Mouse (Mus musculus) kidney, embryonic 14.5 days (tissue): ENCODE data around the gene Nfkb1. TPM values are rescaled to one million over a fixed set of nuclear protein-coding genes. Genes with fewer than 3 reads are reported as not detected.

ENCODE experiments used
- ATAC-seq: fragments of 200-750 bp; cut with Nextera tagmentation; 2 replicates; pipeline ENCODE4 v1.8.0; 2017; ENCODE audit warnings: moderate number of reproducible peaks, mild to moderate bottlenecking, moderate TSS enrichment, moderate library complexity; ENCODE audit not compliant: low FRiP score, low TSS enrichment
- H3K27ac ChIP-seq: fragments of 300-500 bp; sonication (generic); 2 replicates; pipeline ENCODE4 v1.5.1; 2014; ENCODE audit warnings: low read depth, mild to moderate bottlenecking, low read length, moderate library complexity, mixed read lengths
- H3K27me3 ChIP-seq: fragments of 300-500 bp; sonication (generic); 2 replicates; pipeline ENCODE4 v1.6.1; 2014; ENCODE audit warnings: mild to moderate bottlenecking, low read length; ENCODE audit not compliant: control insufficient read depth, insufficient read depth
- H3K36me3 ChIP-seq: fragments of 300-500 bp; sonication (generic); 2 replicates; pipeline ENCODE4 v1.6.1; 2014; ENCODE audit warnings: low read length, mixed read lengths; ENCODE audit not compliant: control insufficient read depth, insufficient read depth
- H3K4me1 ChIP-seq: fragments of 300-500 bp; sonication (generic); 2 replicates; pipeline ENCODE4 v1.6.1; 2014; ENCODE audit warnings: low read length, mixed read lengths; ENCODE audit not compliant: control insufficient read depth, insufficient read depth
- H3K4me2 ChIP-seq: fragments of 300-500 bp; sonication (generic); replicated peaks from 2 replicates; pipeline ENCODE4 v1.6.1; 2014; ENCODE audit warnings: low read depth, mild to moderate bottlenecking, low read length
- H3K4me3 ChIP-seq: fragments of 300-500 bp; sonication (generic); 2 replicates; pipeline ENCODE4 v1.5.1; 2014; ENCODE audit warnings: mild to moderate bottlenecking, low read length
- H3K9ac ChIP-seq: fragments of 300-500 bp; sonication (generic); 2 replicates; pipeline ENCODE4 v1.6.1; 2014; ENCODE audit warnings: low read depth, mild to moderate bottlenecking, low read length, moderate library complexity
- H3K9me3 ChIP-seq: fragments of 300-500 bp; sonication (generic); 2 replicates; pipeline ENCODE4 v1.6.1; 2016; ENCODE audit warnings: low read length; ENCODE audit not compliant: control insufficient read depth
- WGBS: fragments of 180-500 bp; shearing (Covaris S2); extraction: QIAGEN DNeasy Blood & Tissue Kit; methylation state at CpG from one replicate; pipeline ENCODE4 v1.1.7; 2014; 5-methylcytosine and 5-hydroxymethylcytosine counted together
- polyA plus RNA-seq: library from polyadenylated mRNA; unstranded; fragments of >200 nt; fragmentation: Nextera tagmentation; extraction: Ambion mirVana; gene quantifications from 2 replicates; pipeline ENCODE4 v1.2.1, GENCODE M21; 2014

Nfkb1 gene
- polyA plus RNA-seq, 1 experiment from 2014 or later = 25.1 TPM

DNA sequence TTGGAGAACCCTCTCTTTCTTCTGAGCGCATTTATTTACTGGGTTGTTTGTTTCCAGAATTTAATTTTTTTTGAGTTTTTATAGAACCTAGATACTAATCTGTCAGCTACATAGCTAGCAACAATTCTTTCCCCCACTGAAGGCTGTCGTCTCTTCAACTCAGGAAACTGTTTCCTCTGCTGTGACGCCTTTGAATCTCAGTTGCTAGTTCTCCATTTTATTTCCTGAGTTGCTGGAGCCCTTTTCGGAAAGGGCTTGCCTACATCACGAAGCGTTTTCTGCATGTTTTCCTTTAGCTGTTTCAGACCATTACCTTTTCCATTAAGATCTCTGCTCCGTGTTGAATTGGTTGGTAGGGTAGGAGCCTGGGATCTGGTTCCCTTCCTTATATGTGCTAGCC, 74.6 kb downstream of the Nfkb1 start:
- Histone ChIP-seq H3K4me1 (no peaks in the 10 kb centered on the region), H3K27ac (no peak overlapping the region), H3K4me3 (no peak overlapping the region), H3K36me3 (peaks cover 40% of the 10 kb centered on the region), H3K4me2 (no peak overlapping the region), H3K9me3 (no peaks in the 10 kb centered on the region), H3K27me3 (no peaks in the 10 kb centered on the region), H3K9ac (no peak overlapping the region)
- 84% methylated on average over 7 of the region's 7 CpGs for WGBS
- ATAC-seq = no peak

- no peak for ATAC-seq
Measured at GRCm38 (mm10) chr3:135614376-135614775, 77.0 kb downstream of the Nfkb1 start.

GRCm38 (mm10) chr3:135610221-135610620, 81.1 kb downstream of the Nfkb1 start:
- Histone ChIP-seq H3K9ac (no peak overlapping the region), H3K27me3 (no peaks in the 10 kb centered on the region), H3K4me2 (no peak overlapping the region), H3K36me3 (peaks cover 55% of the 10 kb centered on the region), H3K27ac (no peak overlapping the region), H3K9me3 (no peaks in the 10 kb centered on the region), H3K4me1 (no peaks in the 10 kb centered on the region), H3K4me3 (no peak overlapping the region)
- no peak for ATAC-seq
- 76% methylated on average over 3 of the region's 3 CpGs for WGBS

More at GRCm38 (mm10) chr3:135614376-135614775, 77.0 kb downstream of the Nfkb1 start:
- 84% methylated on average over 3 of the region's 3 CpGs for WGBS
- Histone ChIP-seq H3K27ac (no peak overlapping the region), H3K9ac (no peak overlapping the region), H3K27me3 (no peaks in the 10 kb centered on the region), H3K9me3 (no peaks in the 10 kb centered on the region), H3K4me2 (no peak overlapping the region), H3K4me1 (no peaks in the 10 kb centered on the region), H3K36me3 (peaks cover 55% of the 10 kb centered on the region), H3K4me3 (no peak overlapping the region)

DNA sequence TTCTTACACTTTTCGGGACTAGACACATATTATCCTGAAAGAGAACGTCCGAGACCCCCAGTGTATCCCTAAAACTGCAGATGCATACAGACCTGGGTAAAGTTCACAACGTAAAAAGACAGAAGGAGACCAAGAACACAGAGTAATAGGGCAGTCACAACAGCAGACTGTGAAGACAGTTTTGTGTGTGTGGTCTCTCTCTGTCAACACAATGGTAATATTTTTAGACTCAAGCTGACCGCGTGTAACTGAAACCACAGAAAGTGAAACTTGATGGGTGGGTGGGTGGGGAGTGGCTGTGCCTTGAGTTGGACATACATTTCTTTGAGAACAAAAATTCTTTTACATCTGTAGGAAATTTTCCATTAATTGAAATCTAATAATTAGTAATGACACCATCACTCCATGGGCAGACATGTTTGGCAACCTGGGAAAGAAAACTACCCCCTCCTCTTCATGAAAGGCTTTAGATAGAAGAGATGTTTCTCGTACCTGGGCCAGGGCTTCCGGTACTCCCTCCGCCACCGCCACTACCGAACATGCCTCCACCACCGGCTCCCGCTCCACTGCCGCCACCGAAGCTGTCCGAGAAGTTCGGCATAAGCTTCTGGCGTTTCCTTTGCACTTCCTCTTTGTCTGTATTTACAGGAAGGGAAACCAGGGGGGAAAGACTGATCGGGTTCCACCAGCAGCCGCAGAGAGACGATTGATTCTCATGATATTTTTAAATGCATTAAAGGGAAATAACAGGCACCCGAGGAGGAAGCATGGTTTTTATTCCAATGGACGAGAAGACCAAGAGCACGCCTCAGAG, 83.5 kb downstream of the Nfkb1 start:
- no peaks in the 10 kb centered on the region for H3K9me3 ChIP-seq
- no peak overlapping the region for H3K4me3 ChIP-seq
- no peak for ATAC-seq
- H3K4me1 ChIP-seq = no peaks in the 10 kb centered on the region
- no peak overlapping the region for H3K4me2 ChIP-seq
- H3K27me3 ChIP-seq = no peaks in the 10 kb centered on the region
- H3K27ac ChIP-seq = no peak overlapping the region
- 86% methylated on average over 24 of the region's 24 CpGs for WGBS
- H3K9ac ChIP-seq = no peak overlapping the region
- peaks cover 60% of the 10 kb centered on the region for H3K36me3 ChIP-seq

GRCm38 (mm10) chr3:135607021-135607420, 84.3 kb downstream of the Nfkb1 start:
- peaks cover 60% of the 10 kb centered on the region for H3K36me3 ChIP-seq
- no peaks in the 10 kb centered on the region for H3K27me3 ChIP-seq
- H3K9ac ChIP-seq = no peak overlapping the region
- 89% methylated on average over 9 of the region's 9 CpGs for WGBS
- H3K4me1 ChIP-seq = no peaks in the 10 kb centered on the region
- ATAC-seq = no peak
- H3K9me3 ChIP-seq = no peaks in the 10 kb centered on the region
- no peak overlapping the region for H3K4me3 ChIP-seq
- H3K4me2 ChIP-seq = no peak overlapping the region
- H3K27ac ChIP-seq = no peak overlapping the region

DNA sequence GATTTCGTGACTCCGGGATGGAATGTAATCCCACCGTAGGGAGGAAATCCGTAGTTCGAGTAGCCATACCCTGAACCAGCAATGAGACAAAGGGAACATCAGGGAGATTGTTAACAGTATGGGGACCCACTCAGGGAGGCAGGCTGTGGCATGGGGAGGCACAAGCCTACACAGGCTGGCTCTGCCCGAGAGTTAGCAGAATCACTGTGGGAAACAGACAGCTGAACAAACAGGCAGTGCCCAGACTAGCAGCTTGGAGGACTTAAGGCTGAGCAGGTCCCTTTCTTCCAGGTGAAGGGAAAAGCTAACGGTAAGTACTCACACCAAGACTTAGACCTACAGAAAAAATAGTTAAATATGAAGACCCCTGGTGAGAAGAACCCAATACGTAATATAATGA, 84.8 kb downstream of the Nfkb1 start:
- Histone ChIP-seq H3K27me3 (no peaks in the 10 kb centered on the region), H3K9ac (no peak overlapping the region), H3K36me3 (peaks cover 64% of the 10 kb centered on the region), H3K27ac (no peak overlapping the region), H3K4me2 (no peak overlapping the region), H3K4me1 (no peaks in the 10 kb centered on the region), H3K4me3 (no peak overlapping the region), H3K9me3 (no peaks in the 10 kb centered on the region)
- ATAC-seq = no peak
- WGBS = 90% methylated on average over 8 of the region's 8 CpGs

- Histone ChIP-seq H3K4me2 (no peak overlapping the region), H3K9me3 (no peaks in the 10 kb centered on the region), H3K4me1 (no peaks in the 10 kb centered on the region), H3K36me3 (peaks cover 63% of the 10 kb centered on the region), H3K27ac (no peak overlapping the region), H3K27me3 (no peaks in the 10 kb centered on the region), H3K4me3 (no peak overlapping the region), H3K9ac (no peak overlapping the region)
- WGBS = 82% methylated on average over 4 of the region's 4 CpGs
- no peak for ATAC-seq
Measured at GRCm38 (mm10) chr3:135605474-135605873, 85.9 kb downstream of the Nfkb1 start.

- Histone ChIP-seq H3K27me3 (no peaks in the 10 kb centered on the region), H3K36me3 (peaks cover 63% of the 10 kb centered on the region), H3K4me3 (no peak overlapping the region), H3K4me1 (no peaks in the 10 kb centered on the region), H3K9ac (no peak overlapping the region), H3K4me2 (no peak overlapping the region), H3K27ac (no peak overlapping the region), H3K9me3 (no peaks in the 10 kb centered on the region)
- 88% methylated on average over 10 of the region's 10 CpGs for WGBS
- no peak for ATAC-seq
Measured at GRCm38 (mm10) chr3:135604626-135605417, 86.5 kb downstream of the Nfkb1 start.

DNA sequence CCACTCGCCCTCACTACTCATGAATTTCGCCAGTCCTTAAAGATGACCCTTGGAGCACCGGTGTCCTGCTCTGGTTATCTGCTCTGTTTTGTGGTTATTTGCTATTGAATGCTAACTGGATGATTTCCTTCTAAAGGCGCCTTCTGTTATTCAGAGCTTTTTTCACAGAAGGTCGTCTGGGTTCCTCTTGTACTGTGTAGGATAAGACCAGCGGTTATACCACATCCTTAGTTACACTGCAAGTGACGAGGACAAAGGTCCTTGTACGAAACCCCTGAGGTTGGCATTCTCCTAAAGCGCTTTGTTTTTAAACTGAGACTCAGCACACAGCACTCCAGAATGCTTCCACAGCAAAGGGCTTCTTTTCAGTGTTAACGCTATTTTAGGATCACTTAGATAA, 88.6 kb downstream of the Nfkb1 start:
- Histone ChIP-seq H3K27ac (no peak overlapping the region), H3K4me2 (no peak overlapping the region), H3K36me3 (peaks cover 58% of the 10 kb centered on the region), H3K4me1 (no peaks in the 10 kb centered on the region), H3K27me3 (no peaks in the 10 kb centered on the region), H3K9me3 (no peaks in the 10 kb centered on the region), H3K4me3 (no peak overlapping the region), H3K9ac (no peak overlapping the region)
- WGBS = 90% methylated on average over 10 of the region's 10 CpGs
- ATAC-seq = no peak
